Mouse (Mus musculus): ENCODE data around the gene Zfp800. TPM values are rescaled to one million over a fixed set of nuclear protein-coding genes. Genes with fewer than 3 reads are reported as not detected.

Zfp800 gene
- polyA plus RNA-seq, 1 experiment from 2014 or later, result 37.6 TPM

- DNase-seq (ENCODE audit: low spot score), result no peak
Observed at GRCm38 (mm10) chr6:28315208-28315607, 82.6 kb downstream of the Zfp800 start.

- DNase-seq (ENCODE audit: low spot score), result no peak
Observed at GRCm38 (mm10) chr6:28312067-28312466, 85.7 kb downstream of the Zfp800 start.

GRCm38 (mm10) chr6:28309692-28310091 lies 88.1 kb downstream of the Zfp800 start:
- no peak for DNase-seq (ENCODE audit: low spot score)

DNA sequence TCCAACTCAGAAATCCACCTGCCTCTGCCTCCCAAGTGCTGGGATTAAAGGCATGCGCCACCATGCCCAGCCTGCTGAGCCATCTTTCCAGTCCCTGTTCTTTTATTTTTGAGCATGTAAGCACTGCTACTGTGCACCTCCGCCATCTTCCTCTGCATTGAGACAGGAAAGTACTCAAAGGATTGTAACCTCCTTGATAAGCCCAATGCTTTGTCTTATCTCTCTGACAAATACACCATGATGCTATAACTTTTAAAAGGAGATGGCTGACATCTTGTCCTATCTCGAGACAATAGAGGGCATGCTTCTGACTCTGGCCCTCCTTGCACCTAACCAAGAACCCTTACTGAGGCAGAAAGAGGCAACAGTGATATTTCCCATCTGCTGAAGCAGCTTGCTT lies 88.9 kb downstream of the Zfp800 start:
- DNase-seq (ENCODE audit: low spot score), result no peak

GRCm38 (mm10) chr6:28306702-28307101 lies 91.1 kb downstream of the Zfp800 start:
- no peak for DNase-seq (ENCODE audit: low spot score)

GRCm38 (mm10) chr6:28296306-28296705 lies 101.5 kb downstream of the Zfp800 start:
- DNase-seq (ENCODE audit: low spot score), result no peak

DNA sequence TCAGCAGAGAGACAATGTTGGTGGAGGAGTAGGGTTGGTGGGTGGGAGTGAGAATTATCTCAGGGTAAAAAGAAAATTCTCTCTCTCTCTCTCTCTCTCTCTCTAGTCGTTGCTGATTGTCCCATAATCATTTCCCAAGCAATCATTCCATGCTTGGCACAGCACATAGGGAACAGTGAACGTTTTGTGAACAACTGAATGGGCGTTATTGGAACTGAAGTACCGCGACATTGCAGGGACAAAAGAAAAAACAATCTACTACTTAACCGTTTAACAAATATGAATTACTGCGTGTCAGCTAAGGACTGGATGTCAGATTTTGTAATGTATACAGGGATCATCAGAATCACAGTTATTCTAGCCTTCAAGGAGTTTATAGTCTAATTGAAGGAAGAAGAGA lies 102.2 kb downstream of the Zfp800 start:
- no peak for DNase-seq (ENCODE audit: low spot score)

GRCm38 (mm10) chr6:28292810-28293209 lies 105.0 kb downstream of the Zfp800 start:
- no peak for DNase-seq (ENCODE audit: low spot score)

DNA sequence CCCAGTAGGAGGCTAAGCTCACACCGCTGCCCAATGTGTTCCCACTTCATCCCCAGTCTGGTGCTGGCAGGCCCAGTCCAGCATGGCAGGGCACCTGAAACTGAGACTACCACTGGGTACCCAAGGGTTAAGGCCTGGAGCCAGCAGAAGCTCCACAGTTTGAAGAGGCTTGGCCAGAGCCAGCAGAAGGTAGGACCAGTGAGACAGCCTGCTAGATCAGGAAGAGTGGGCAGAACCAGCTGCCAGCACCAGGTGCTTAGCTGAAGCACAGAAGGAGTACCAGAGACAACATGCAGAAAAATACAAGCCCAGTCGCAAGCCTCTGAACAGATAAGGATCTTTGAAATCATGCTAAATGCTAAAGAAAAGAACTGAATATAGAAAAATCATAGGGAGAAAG lies 117.9 kb downstream of the Zfp800 start:
- no peak for DNase-seq (ENCODE audit: low spot score)

DNA sequence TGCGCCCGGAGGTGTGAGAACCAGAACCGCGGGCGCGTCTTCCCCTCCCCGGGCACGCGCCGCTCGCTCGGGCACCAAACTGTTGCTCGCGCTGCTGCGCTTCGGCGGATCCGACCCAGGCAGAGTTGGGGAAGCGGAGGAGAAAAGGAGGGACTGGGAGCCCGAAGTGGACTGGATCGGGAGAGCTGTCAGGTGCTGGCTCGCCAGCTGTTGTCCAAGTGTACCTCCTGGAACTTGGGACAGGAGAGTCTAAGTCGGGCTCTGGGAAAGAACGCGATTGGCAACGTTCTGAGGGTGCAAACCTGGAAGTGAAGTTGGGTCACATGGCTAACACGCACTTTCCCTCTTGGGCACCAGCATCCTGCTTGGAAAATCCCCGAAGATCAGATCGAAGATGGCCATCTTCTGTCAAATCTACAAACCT lies 135.6 kb downstream of the Zfp800 start:
- DNase-seq (ENCODE audit: low spot score), result no peak

DNA sequence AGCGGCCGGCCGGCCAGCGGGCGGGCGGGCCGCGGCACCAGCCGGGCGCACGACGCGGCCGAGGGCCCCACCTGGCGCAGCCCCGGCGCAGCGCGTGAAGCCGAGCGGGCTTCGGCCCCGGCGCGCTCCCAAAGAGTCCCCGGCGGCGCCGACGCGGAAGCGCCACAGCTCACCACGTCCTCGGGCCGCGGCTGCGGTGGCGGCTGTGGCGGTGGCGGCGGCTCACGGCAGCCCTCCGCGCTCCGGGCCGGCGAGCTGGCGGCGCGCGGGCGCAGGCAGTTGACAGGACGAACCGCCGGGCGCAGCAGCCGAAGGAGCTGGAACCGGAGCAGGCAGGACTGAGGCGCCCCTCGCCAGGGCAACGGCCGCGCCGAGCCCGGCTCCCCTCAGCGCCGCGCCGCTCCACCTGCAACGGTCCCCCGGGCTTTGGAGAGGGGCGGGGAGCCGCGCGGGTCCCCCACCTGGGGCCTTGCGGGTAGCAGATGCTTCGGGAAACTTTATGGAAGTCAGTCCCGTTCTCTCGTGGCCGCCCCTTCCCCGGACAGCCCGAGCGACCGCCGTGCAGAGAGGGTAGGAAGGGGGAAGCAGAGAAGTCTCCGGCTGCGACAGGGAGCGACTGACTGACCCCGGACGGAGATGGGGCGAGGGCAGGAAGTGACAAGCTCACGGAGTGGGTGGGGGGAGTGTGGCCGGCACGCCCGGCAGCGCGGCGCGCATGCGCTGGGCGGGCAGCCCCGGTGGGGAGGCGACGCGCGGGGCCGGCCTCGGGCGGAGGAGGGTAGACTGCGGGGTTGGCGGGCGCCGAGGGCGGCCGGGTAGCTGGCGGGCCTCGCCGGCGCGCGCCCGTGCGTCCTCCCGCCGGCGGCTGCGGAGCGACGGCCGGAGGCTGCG lies 136.3 kb downstream of the Zfp800 start:
- DNase-seq (ENCODE audit: low spot score), result peak; percentile 84

- DNase-seq (ENCODE audit: low spot score), result peak; percentile 11
Observed at GRCm38 (mm10) chr6:28260425-28261191, 137.2 kb downstream of the Zfp800 start.

DNA sequence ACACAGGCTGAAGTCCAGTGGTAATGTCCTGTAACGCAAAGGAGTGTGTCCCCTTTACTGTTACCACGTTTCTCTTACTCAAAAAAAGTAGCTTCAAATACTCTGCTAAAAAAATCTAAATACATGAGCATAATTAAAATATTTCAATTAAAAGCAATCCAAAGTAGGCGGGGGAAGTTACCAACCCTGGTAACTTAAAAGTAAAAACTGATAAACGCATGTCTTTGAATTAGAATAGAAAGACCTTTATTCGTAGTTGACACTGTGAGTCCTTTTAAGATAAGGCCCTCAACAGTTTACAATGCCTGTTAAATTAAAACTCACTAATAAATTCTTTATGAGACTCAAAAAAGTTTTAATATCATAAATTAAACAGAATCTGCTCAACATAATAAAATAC lies 138.1 kb downstream of the Zfp800 start:
- DNase-seq (ENCODE audit: low spot score), result no peak

DNA sequence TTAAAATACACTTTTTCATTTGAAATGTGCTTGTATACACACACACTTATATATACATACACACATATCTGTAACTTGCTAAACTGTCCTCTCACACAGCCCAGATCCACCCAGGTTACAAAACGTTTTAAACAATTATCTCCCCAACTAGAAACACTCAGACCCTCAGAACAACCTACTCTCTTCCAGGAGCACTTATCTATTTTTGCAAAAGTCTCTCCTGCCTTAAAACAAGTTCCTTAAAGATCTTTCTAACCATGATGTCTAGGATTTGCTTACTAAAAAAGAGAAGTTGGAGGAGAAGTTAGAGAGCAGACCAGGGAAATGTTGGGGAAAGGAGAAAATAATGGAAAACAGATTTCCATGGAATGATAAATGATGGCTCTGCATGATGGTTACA lies 139.4 kb downstream of the Zfp800 start:
- DNase-seq (ENCODE audit: low spot score), result no peak

DNA sequence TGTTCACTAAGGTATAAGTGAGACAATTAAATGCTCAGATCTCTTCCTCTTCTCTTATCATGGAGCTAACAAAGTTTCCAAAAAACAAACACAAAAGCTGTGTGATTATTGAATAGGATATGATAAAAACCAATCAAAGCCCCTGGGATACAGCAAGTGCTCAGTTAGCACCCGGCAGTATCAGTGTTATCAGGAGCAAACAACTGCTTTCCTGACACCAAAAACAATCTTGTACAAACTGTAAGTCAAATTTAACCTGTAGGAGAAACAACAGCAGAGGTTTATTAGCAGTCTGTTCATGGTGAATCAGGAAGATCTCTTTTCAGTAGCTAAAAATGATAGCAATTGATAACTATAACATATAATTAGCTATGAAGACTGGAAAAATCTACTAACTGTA lies 140.0 kb downstream of the Zfp800 start:
- DNase-seq (ENCODE audit: low spot score), result no peak

- DNase-seq (ENCODE audit: low spot score), result no peak
Observed at GRCm38 (mm10) chr6:28252790-28253189, 145.0 kb downstream of the Zfp800 start.

DNA sequence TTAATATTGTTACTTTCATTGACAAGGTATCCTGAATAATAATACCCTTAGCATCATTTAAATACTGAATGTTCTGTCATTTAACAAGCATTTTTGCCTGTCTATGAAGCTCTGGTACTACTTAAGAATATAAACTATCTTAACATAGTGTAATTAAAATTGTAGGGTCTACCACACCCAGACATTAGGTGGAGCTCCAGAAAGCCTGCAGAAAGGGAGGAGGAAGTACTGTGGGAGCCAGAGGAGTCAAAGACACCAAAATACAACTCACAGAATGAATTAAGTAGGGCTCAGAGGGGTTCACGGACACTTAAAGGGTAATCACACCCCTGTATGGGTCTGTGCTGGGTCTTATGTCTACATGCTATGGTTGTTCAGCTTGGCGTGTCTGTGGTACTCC lies 149.6 kb downstream of the Zfp800 start:
- DNase-seq (ENCODE audit: low spot score), result no peak

- DNase-seq (ENCODE audit: low spot score), result no peak
Observed at GRCm38 (mm10) chr6:28232618-28233361, 165.0 kb downstream of the Zfp800 start.

DNA sequence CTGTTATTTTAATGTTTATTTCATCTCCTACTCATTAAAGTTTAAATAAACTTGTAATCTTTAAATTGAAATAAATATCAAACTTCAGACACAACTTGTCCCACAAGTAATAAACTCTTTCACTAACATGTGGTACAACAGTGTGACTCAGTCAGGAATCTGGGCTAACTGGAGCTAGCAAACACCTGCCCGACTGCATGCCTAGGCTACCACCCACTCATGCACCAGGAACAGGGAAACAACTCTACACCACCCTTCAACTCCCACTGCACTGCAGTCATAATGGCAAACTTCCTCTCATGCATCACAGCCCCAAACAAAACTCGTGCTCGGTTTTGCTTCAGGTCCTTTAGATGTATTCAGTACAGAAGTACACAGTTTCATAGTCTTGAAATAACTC lies 169.7 kb downstream of the Zfp800 start:
- DNase-seq (ENCODE audit: low spot score), result no peak

GRCm38 (mm10) chr6:28221017-28221416 lies 176.8 kb downstream of the Zfp800 start:
- no peak for DNase-seq (ENCODE audit: low spot score)

DNA sequence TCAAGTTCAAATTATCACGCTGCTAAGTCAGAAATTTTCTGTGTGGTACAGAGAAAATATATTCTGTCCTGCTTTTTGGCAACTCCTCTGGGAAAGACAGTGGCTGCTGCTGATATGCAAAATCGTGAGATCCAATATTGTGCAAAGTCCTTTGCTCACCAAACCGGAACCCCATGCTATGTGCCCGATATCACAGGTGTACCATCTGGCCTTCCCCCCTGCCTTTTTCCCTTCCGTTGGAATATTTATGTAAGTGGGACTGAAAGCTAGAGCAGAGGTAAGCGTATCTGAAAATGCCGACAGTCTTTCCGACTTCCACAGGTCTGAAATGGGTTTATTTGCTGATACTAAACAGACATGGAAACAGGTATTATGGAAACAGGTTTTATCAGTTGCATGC lies 179.4 kb downstream of the Zfp800 start:
- DNase-seq (ENCODE audit: low spot score), result no peak

Data from thymus, postnatal 0 days (tissue).